Mouse (Mus musculus): ENCODE data around the gene Cfap45. TPM values are rescaled to one million over a fixed set of nuclear protein-coding genes. Genes with fewer than 3 reads are reported as not detected.

Cfap45 gene
- 0.03 and 0.09 TPM in 2 replicates for polyA plus RNA-seq (2012)

DNA sequence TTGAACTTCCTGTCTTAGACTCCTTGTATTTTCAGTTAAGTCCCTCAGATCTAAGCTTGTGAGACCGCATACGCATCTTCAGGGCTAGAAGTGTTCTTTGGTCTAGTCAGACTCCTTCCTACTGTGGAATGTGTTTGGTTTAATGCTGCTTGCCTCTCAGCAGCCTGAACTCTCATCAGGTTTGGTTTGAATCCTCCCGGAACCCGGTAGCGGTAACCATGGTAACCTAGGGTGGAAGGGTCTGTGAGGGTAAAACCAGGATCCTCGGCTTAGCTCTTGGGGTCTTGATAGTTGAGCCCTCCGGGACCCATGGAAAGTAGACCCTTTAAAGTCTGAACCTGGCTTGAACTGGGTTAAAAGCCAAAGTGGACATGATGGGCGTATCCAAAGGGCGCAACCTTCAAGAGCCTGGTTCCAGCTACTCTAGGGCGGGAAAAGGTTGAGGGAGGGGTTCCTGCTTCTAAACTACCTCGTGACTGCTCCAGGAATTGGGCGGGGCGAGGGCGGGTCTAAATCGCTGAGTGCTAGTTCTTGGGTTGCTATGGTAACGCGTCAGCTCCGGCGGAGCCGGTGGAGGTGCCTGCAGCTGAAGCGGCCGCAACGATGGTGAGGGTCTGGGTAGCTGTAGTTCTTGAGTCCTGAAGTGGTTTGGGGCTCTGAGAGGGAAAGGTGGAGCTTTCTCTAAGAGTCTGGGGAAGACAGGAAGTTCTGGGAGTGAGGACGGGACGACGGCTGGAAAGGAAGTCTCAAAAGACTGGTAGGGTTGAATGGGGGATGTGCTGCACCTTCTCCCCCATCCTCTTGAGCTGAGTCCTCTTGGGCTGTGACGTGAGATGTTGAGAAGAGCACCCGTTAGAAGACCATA, at the start of gene Cfap45:
Gene Cfap45 (plus strand): TSS at position 226 of the 865 bp plus-strand sequence.
- TF ChIP-seq GATA1 (IDR thresholded peaks at IDR 0.05; ENCODE audit: low read length) = no peak

DNA sequence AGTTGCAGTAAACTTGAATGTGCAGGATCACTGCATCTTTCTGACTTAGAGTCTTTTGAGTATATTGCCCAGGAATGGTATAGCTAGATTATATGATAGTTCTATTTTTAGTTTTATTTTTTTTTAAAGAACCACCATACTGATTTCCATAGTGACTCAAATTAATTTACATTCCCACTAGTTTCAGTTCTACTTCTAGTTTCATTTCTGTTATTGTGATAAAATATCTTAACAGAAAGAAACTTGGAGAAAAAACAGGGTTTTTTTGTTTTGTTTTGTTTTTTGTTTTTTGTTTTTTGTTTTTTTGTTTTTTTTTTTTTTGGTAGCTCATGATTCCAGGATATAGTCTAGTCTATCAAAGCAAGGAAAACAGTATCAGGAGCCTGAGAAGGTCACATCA, 47.7 kb upstream of the Cfap45 start:
- TF ChIP-seq GATA1 (IDR thresholded peaks at IDR 0.05; ENCODE audit: low read length) = no peak

DNA sequence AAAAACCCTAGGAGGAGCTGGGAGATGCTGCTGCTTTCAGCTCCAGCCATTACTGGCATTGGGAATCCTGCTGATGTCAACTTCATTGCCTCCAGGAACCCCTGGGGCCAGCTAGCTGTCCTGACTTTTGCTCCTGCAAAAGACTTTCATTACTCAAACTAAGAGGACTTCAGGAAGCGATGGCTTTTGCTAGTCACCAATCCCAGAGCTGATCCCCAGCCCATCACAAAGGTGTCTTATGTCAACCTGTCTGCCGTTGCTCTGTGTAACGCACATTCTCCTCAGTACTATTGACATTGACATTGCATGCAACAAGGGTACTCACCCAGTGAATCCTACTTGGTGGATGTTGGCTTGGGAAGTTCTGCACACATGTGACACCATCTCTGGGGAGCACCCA, 46.4 kb upstream of the Cfap45 start:
- TF ChIP-seq GATA1 (IDR thresholded peaks at IDR 0.05; ENCODE audit: low read length) = no peak

DNA sequence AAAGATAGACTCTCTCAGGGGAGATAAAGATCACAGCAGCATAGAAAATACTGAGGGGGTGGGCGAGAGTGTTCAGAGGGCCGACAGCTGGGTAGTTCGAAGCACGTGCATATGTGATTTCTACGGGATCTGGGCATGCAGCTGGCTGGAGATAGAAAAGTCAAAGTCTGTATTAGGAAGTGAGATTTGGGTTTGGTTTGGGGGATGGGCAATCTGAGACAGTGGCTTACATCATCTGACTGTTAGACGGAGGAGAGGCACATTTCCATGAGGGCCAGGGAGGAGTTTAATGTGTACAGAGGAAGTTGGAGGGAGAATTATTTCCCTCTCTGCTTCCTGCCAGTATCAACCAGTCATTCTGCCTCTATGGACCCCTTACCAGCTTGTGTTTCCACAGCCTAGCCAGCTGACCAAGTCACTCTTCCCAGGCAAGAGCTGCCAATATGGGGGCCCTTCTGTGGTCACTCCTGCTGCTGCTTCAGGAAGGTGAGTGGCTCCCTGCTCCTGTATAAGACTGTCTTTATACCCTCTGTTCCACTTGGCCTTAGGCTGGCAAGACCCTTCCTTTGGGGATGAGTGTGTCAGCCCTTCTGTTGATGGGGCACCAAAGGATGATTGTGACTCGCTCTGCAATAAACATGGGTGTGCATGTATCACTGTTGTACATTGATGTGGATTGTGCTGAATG, 45.4 kb upstream of the Cfap45 start, which contains the start of gene Slamf9:
Gene Slamf9 (plus strand): TSS at position 305 of the 688 bp plus-strand sequence.
- no peak for TF ChIP-seq GATA1 (IDR thresholded peaks at IDR 0.05; ENCODE audit: low read length)

GRCm38 (mm10) chr1:172478020-172478419, 42.6 kb upstream of the Cfap45 start:
- TF ChIP-seq GATA1 (IDR thresholded peaks at IDR 0.05; ENCODE audit: low read length) = no peak

- TF ChIP-seq GATA1 (IDR thresholded peaks at IDR 0.05; ENCODE audit: low read length) = no peak
These were observed 40.2 kb upstream of the Cfap45 start for GRCm38 (mm10) chr1:172480376-172480775.

DNA sequence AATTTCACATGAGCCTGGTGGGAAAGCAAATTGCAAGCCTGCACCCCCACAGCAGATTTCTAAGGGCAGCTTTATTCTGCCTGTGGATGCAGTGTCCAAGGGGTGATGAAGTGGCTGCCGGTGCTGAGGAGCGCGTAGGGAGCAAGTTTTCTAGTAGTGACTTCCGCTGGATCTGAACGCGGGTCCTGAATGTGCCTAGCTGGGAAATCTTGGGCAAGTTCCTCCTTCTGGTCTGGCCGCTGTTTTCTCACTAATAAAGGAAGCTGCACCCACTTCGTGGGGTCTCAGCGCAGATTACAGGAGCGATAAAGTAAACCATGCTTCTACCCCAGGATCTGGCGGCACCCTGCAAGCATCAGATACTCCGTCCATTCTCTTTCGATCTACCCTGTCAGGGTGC, 39.5 kb upstream of the Cfap45 start:
- no peak for TF ChIP-seq GATA1 (IDR thresholded peaks at IDR 0.05; ENCODE audit: low read length)

GRCm38 (mm10) chr1:172481540-172482280, 38.9 kb upstream of the Cfap45 start, which contains the start of gene Igsf9:
Gene Igsf9 (plus strand): TSS chr1:172481788.
- TF ChIP-seq GATA1 (IDR thresholded peaks at IDR 0.05; ENCODE audit: low read length) = no peak

GRCm38 (mm10) chr1:172482518-172483360, 37.9 kb upstream of the Cfap45 start:
- TF ChIP-seq GATA1 (IDR thresholded peaks at IDR 0.05; ENCODE audit: low read length) = no peak

GRCm38 (mm10) chr1:172483361-172483660, 37.3 kb upstream of the Cfap45 start:
- TF ChIP-seq GATA1 (IDR thresholded peaks at IDR 0.05; ENCODE audit: low read length) = no peak

DNA sequence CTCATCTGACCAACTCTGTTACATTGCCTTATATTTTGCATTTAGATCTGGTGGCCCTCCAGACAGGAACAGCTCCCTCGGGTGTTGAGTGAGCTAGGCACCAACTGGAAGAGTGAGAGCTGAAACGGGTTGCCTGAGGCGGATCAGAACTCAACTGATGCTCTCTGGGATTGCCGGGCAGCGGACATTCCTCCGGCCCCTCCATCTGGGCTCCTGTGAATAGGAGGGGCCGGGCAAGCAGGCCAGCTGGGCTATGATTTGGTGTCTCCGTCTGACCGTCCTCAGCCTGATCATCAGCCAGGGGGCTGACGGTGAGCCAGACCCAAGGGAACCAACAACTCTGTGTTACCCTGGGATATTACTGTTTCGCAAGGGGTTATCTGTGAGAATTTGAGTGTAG, 36.4 kb upstream of the Cfap45 start:
- no peak for TF ChIP-seq GATA1 (IDR thresholded peaks at IDR 0.05; ENCODE audit: low read length)

DNA sequence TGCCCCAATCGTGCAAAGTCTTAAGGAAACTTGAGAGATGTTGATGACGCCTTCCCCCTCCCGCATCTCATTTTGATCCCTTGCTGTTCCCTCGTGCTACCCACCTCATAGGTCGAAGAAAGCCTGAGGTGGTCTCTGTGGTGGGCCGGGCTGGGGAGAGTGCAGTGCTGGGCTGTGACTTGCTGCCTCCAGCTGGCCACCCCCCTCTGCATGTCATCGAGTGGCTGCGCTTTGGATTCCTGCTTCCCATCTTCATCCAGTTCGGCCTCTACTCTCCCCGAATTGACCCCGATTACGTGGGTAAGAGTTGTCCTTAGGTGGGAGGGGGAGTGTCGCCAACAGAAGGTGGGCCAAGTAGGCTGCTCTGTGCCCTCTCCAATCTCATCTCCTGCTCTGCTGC, 35.9 kb upstream of the Cfap45 start:
- no peak for TF ChIP-seq GATA1 (IDR thresholded peaks at IDR 0.05; ENCODE audit: low read length)

DNA sequence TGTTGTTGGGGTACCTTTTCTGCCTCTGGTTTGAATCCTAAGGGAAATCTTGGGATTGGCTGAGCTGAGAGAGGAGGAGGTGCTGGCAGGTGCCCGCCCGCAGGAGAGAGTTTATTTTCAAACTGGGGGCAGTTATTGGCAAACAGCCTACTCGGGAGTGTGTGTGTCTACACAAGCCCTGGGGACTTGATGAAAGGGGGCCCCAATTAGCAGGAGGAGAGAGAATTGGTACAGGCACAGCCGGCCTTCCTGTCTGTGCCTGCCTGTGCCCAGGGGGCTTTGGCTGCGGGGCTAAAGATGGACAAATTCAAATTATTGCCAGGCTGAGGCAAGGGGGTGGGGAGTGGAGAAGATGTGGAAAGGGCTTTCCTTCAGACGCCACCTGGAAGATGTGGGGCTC, 34.8 kb upstream of the Cfap45 start:
- no peak for TF ChIP-seq GATA1 (IDR thresholded peaks at IDR 0.05; ENCODE audit: low read length)

DNA sequence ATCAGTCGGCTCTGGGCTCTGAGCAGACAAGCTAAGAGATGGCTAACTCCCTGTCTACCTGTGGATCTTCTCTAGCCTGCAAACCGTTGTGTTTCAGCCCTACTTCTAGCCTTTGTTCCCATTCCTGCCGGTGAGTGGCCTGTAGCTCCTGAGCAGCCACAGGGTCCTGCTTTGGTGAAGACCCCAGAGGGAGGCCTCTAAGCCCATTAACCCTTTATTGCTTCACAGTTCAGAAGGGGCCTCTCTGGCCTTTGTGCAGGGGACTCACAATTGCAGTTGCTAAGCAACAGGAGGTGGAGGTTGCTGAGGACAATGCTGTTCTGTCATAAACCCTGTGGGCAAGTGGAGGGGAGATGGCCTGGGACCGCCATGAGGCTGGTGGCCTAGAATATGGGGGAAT, 34.4 kb upstream of the Cfap45 start:
- TF ChIP-seq GATA1 (IDR thresholded peaks at IDR 0.05; ENCODE audit: low read length) = no peak

DNA sequence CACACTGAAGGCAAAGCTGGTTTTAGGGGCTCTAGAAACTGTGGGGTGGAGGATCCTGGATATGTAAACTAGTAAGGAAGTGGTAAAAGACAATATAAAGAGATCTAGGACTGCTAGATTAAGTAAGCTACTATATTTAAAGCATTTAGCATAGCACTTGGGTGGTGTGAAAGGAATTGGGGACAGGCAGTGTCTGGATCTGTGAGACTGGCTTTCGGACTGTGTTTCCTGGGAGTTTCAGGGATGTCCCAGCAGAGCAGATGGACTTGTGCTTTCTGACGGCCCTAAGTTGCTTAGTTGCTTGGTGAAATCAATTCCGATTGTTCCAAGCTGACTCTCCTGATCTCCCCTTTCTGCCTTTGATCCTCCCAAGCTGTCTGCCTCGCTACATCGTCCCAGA, 34.0 kb upstream of the Cfap45 start:
- no peak for TF ChIP-seq GATA1 (IDR thresholded peaks at IDR 0.05; ENCODE audit: low read length)

Data from G1E-ER4 (cell line).